Mouse (Mus musculus): ENCODE results near the gene Megf9. TPM values are rescaled to one million over a fixed set of nuclear protein-coding genes. Genes with fewer than 3 reads are reported as not detected.

Megf9 gene
- polyA plus RNA-seq, 1 experiment: 1.1 TPM

DNA sequence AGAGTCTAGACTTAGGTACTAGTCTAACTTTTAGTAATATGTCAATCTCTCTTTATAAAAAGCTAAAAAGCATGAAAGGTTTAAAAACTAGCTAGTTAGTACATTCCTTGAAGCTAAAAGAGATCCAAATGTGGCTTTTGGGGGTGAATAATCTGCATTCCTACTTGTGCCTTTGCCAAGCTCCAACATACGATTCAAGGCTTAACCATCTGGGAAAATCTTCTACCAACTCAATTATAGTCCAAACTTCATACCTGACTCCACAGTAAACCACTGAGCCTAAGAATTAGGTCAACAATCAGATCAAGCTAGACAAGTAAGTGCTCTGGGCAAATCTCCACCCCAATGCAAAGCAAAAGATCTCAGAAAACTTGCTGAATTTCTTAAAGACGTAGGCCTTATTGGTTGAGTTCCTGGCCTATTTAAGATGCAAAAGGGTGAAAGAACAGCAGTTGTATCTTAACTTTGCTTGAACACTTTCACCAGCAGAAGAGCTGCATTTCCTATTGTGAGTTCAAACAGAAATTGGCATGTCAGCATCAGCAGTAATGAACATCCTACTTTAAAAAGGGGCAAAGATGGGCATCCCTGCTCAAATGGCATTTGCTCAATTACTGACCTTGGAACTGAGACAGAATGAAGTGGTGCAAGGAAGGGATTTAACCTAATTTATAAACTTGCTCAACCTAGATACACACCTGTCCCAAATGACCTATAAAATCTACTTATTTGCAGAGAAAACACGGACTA is 1.6 kb downstream of the Megf9 start:
- Histone ChIP-seq H3K36me3 (ENCODE audit: control insufficient read depth, insufficient read depth, low read length, poor library complexity, severe bottlenecking) (no peaks in the 10 kb centered on the region), H3K9ac (ENCODE audit: low read depth, poor library complexity, severe bottlenecking) (no peak overlapping the region), H3K9me3 (replicated peaks; ENCODE audit: control insufficient read depth, insufficient read depth, low read length, poor library complexity, severe bottlenecking) (no peaks in the 10 kb centered on the region), H3K4me3 (ENCODE audit: low read depth, low read length) (no peak overlapping the region), H3K27ac (ENCODE audit: insufficient read depth, low read length) (no peak overlapping the region), H3K4me1 (ENCODE audit: control insufficient read depth, insufficient read depth, low read length) (no peaks in the 10 kb centered on the region), H3K27me3 (ENCODE audit: control insufficient read depth, insufficient read depth, low read length, poor library complexity, severe bottlenecking) (no peaks in the 10 kb centered on the region)
- TF ChIP-seq CTCF (IDR thresholded peaks at IDR 0.05; ENCODE audit: low read depth, low read length) (no peak), EP300 (IDR thresholded peaks at IDR 0.05; ENCODE audit: insufficient read depth, low read depth, low read length) (no peak), POLR2A (IDR thresholded peaks at IDR 0.05; ENCODE audit: insufficient read depth, low read length) (no peak)

DNA sequence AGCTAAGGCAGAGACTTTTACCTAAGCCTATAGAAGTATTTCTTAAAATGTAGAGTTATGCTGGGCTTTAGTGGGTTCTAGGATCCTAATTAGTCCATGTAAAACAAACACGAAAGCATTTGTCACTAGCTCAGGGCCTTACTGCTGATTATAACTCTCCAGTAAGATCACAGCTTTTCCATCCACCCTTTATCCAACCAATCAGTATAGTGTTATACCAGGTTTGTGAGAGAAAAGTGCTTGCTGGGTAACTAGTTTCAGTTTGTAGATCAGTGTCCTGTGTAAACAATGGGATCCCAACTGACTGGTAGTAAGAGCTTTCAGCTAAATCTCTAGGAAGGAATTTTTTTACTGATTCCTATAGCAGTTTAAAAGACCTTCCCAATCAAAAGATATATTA is 3.8 kb downstream of the Megf9 start:
- TF ChIP-seq EP300 (IDR thresholded peaks at IDR 0.05; ENCODE audit: insufficient read depth, low read depth, low read length): no peak
- no peak for TF ChIP-seq CTCF (IDR thresholded peaks at IDR 0.05; ENCODE audit: low read depth, low read length)
- TF ChIP-seq POLR2A (IDR thresholded peaks at IDR 0.05; ENCODE audit: insufficient read depth, low read length): no peak
- no peaks in the 10 kb centered on the region for H3K36me3 ChIP-seq (ENCODE audit: control insufficient read depth, insufficient read depth, low read length, poor library complexity, severe bottlenecking)
- no peaks in the 10 kb centered on the region for H3K9me3 ChIP-seq (replicated peaks; ENCODE audit: control insufficient read depth, insufficient read depth, low read length, poor library complexity, severe bottlenecking)
- no peaks in the 10 kb centered on the region for H3K4me1 ChIP-seq (ENCODE audit: control insufficient read depth, insufficient read depth, low read length)
- no peaks in the 10 kb centered on the region for H3K27me3 ChIP-seq (ENCODE audit: control insufficient read depth, insufficient read depth, low read length, poor library complexity, severe bottlenecking)
- no peak overlapping the region for H3K27ac ChIP-seq (ENCODE audit: insufficient read depth, low read length)
- H3K9ac ChIP-seq (ENCODE audit: low read depth, poor library complexity, severe bottlenecking): no peak overlapping the region
- H3K4me3 ChIP-seq (ENCODE audit: low read depth, low read length): no peak overlapping the region

DNA sequence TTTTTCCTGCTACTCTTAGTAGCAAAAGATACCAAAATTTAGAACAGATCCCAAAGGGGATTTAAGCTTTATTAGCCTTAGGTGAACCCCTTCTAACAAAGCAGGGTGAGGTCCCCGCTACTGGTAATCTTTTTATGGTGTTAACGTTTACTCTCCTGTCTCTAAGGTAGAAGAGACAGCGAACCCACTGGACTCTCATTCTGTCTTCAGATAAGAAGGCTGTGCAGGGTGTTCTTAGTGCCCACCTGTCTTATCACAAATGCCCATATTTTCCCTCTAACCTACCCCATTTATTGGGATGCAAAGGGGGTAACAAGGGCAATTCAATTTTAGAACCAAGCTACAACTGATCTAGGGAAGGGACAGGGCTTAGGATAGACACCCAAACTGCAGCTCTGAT is 6.2 kb downstream of the Megf9 start:
- no peaks in the 10 kb centered on the region for H3K27me3 ChIP-seq (ENCODE audit: control insufficient read depth, insufficient read depth, low read length, poor library complexity, severe bottlenecking)
- no peak overlapping the region for H3K9ac ChIP-seq (ENCODE audit: low read depth, poor library complexity, severe bottlenecking)
- H3K36me3 ChIP-seq (ENCODE audit: control insufficient read depth, insufficient read depth, low read length, poor library complexity, severe bottlenecking): no peaks in the 10 kb centered on the region
- H3K4me3 ChIP-seq (ENCODE audit: low read depth, low read length): no peak overlapping the region
- no peaks in the 10 kb centered on the region for H3K9me3 ChIP-seq (replicated peaks; ENCODE audit: control insufficient read depth, insufficient read depth, low read length, poor library complexity, severe bottlenecking)
- H3K27ac ChIP-seq (ENCODE audit: insufficient read depth, low read length): no peak overlapping the region
- TF ChIP-seq EP300 (IDR thresholded peaks at IDR 0.05; ENCODE audit: insufficient read depth, low read depth, low read length): no peak
- TF ChIP-seq POLR2A (IDR thresholded peaks at IDR 0.05; ENCODE audit: insufficient read depth, low read length): no peak
- no peak for TF ChIP-seq CTCF (IDR thresholded peaks at IDR 0.05; ENCODE audit: low read depth, low read length)
- H3K4me1 ChIP-seq (ENCODE audit: control insufficient read depth, insufficient read depth, low read length): no peaks in the 10 kb centered on the region

DNA sequence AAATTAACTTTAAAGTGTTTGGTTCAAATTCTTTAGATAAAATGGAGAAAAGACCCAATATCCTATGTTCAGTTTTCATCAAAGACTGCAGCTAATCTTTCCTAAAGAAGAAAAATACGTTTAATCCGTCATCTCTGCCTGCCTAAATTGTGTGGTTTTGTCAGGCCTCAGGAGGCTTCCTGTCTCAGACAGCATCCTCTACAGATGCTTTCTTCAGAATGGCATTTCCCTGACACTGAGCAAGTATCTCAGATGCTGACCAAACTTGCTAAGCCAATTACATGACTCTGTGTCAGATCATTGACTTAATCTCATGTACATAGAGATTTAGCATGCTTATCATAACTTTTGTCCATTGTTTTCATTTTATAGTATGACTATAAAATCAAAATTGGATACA is 11.4 kb downstream of the Megf9 start:
- no peak overlapping the region for H3K9ac ChIP-seq (ENCODE audit: low read depth, poor library complexity, severe bottlenecking)
- TF ChIP-seq POLR2A (IDR thresholded peaks at IDR 0.05; ENCODE audit: insufficient read depth, low read length) (no peak), EP300 (IDR thresholded peaks at IDR 0.05; ENCODE audit: insufficient read depth, low read depth, low read length) (no peak), CTCF (IDR thresholded peaks at IDR 0.05; ENCODE audit: low read depth, low read length) (no peak)
- no peaks in the 10 kb centered on the region for H3K27me3 ChIP-seq (ENCODE audit: control insufficient read depth, insufficient read depth, low read length, poor library complexity, severe bottlenecking)
- H3K9me3 ChIP-seq (replicated peaks; ENCODE audit: control insufficient read depth, insufficient read depth, low read length, poor library complexity, severe bottlenecking): no peaks in the 10 kb centered on the region
- no peaks in the 10 kb centered on the region for H3K36me3 ChIP-seq (ENCODE audit: control insufficient read depth, insufficient read depth, low read length, poor library complexity, severe bottlenecking)
- H3K4me3 ChIP-seq (ENCODE audit: low read depth, low read length): no peak overlapping the region
- no peak overlapping the region for H3K27ac ChIP-seq (ENCODE audit: insufficient read depth, low read length)
- no peaks in the 10 kb centered on the region for H3K4me1 ChIP-seq (ENCODE audit: control insufficient read depth, insufficient read depth, low read length)

DNA sequence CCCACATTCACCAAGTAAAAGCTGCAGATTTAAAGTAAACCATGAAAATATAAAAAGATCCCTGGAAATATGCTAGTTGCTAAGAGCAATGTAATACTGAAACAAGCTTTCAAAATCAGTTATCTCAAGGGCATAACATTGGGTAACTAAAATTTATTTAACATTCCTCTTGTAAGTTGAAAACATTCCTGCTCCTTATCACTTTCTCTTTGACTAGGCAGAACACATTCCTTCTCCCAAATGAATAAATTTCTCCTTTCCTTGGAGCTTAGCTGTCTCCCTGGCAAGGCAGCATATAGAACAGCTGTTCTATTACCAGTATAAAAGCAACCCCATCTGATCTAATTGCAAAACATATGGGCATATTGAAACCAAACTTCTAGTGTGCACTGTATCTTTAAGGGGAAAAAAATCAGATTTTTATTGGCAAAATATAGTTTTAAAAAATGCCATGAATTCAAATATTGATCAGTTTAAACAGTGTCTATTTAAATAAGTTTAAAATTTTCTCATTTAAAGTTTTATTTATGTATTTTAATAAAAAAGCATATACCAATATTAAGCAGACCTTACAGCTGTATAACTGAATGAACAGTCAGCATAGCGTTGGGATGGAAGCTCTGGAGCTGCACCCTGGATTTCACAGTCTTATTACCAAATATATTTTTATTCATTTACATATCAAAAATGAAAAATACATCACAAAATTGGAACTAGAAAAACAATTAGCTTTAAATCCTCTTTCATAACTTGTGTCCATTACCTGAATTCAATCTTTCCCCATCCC is 13.1 kb downstream of the Megf9 start:
- Histone ChIP-seq H3K27ac (ENCODE audit: insufficient read depth, low read length) (no peak overlapping the region), H3K36me3 (ENCODE audit: control insufficient read depth, insufficient read depth, low read length, poor library complexity, severe bottlenecking) (no peaks in the 10 kb centered on the region), H3K27me3 (ENCODE audit: control insufficient read depth, insufficient read depth, low read length, poor library complexity, severe bottlenecking) (no peaks in the 10 kb centered on the region), H3K4me3 (ENCODE audit: low read depth, low read length) (no peak overlapping the region), H3K9ac (ENCODE audit: low read depth, poor library complexity, severe bottlenecking) (no peak overlapping the region), H3K4me1 (ENCODE audit: control insufficient read depth, insufficient read depth, low read length) (no peaks in the 10 kb centered on the region), H3K9me3 (replicated peaks; ENCODE audit: control insufficient read depth, insufficient read depth, low read length, poor library complexity, severe bottlenecking) (no peaks in the 10 kb centered on the region)
- no peak for TF ChIP-seq EP300 (IDR thresholded peaks at IDR 0.05; ENCODE audit: insufficient read depth, low read depth, low read length)
- no peak for TF ChIP-seq POLR2A (IDR thresholded peaks at IDR 0.05; ENCODE audit: insufficient read depth, low read length)
- no peak for TF ChIP-seq CTCF (IDR thresholded peaks at IDR 0.05; ENCODE audit: low read depth, low read length)

DNA sequence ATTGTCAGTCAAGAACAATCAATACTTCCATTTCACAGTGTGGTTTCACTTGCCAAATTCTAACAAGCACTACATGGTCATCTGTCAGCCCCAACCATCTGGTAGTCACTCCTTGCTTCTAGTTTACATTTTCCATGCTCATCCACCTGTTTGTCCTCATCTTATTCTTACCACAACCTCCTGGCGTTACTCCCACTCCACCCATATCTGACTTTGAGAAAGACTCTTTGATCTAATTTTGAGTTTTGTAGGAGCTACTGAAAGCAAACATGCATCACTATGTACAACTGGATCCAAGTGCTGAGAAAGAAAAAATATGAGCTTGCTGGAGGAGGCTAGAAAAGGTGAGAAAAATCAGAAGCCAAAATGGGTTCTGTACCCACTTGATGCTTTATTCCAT is 17.1 kb downstream of the Megf9 start:
- TF ChIP-seq EP300 (IDR thresholded peaks at IDR 0.05; ENCODE audit: insufficient read depth, low read depth, low read length) (no peak), CTCF (IDR thresholded peaks at IDR 0.05; ENCODE audit: low read depth, low read length) (no peak), POLR2A (IDR thresholded peaks at IDR 0.05; ENCODE audit: insufficient read depth, low read length) (no peak)
- H3K27me3 ChIP-seq (ENCODE audit: control insufficient read depth, insufficient read depth, low read length, poor library complexity, severe bottlenecking): no peaks in the 10 kb centered on the region
- H3K4me3 ChIP-seq (ENCODE audit: low read depth, low read length): no peak overlapping the region
- H3K27ac ChIP-seq (ENCODE audit: insufficient read depth, low read length): no peak overlapping the region
- H3K9me3 ChIP-seq (replicated peaks; ENCODE audit: control insufficient read depth, insufficient read depth, low read length, poor library complexity, severe bottlenecking): no peaks in the 10 kb centered on the region
- no peaks in the 10 kb centered on the region for H3K36me3 ChIP-seq (ENCODE audit: control insufficient read depth, insufficient read depth, low read length, poor library complexity, severe bottlenecking)
- no peaks in the 10 kb centered on the region for H3K4me1 ChIP-seq (ENCODE audit: control insufficient read depth, insufficient read depth, low read length)
- no peak overlapping the region for H3K9ac ChIP-seq (ENCODE audit: low read depth, poor library complexity, severe bottlenecking)
